Mouse (Mus musculus): ENCODE data around the gene Rbm20.

Rbm20 gene

GRCm38 (mm10) chr19:53877779-53878178, 200.7 kb downstream of the Rbm20 start:
- DNase-seq (ENCODE audit: low spot score in 2 of 2) = no peak

GRCm38 (mm10) chr19:53880460-53880859, 203.4 kb downstream of the Rbm20 start:
- no peak for DNase-seq (ENCODE audit: low spot score in 2 of 2)

GRCm38 (mm10) chr19:53881786-53882185, 204.7 kb downstream of the Rbm20 start:
- no peak for DNase-seq (ENCODE audit: low spot score in 2 of 2)

DNA sequence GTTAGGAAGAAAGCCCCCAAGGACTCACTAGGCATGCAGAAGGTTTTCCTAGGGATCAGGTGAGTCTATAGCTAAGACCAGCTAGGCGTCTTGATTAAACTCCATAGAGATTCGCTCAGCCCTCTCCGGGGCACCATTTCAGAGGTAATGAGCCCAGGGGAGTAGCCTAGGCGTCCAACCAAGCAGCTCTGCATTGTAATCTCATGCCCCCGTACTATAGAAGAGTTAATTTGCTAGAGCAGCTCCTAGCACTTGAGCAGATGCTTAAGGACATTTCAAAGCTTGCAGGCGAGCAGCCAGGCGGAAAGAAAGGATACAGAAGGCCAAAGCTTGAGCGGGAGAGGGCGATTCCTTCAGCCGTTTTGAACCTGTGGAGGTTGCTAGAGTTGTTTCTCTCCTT, 208.3 kb downstream of the Rbm20 start:
- DNase-seq (ENCODE audit: low spot score in 2 of 2) = no peak

DNA sequence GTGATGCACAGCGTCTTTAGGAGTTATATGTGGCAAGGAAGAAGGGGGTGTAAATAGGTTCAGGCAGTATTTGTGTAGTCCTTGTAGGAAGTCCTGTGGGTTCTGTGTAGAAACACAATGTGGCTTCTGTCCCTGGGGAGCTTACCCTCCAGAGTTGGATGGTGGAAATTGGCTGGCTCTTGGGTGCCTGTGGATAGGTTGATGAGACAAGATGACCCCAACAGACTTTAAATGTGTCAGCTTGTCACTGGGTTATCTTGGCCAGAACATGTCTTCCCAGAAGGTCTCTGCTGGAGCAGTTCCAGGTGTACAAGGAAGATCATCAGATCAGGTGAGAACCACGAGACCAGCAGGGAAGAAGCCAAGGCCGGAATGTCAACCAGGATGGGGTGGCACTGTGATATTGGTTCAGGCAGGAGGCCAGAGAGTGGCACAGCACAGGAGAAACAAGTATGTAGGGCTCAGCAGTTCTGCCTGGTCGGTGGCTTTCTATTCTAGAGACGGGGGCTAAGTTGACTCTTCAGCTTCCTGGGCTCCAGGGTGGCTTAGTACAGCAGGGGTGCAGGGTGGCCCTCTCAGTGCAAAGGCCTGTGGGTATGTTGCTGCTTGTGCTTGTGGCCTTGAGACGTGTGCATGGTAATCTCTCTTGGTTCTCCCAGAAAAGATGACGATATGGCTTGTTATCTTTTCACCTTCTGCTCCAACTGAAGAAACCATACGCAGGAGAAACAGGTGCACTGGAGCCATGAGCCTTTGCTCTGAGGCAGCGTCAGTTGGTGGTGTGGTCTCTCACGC, 209.7 kb downstream of the Rbm20 start:
- no peak for DNase-seq (ENCODE audit: low spot score in 2 of 2)

GRCm38 (mm10) chr19:53887822-53888221, 210.7 kb downstream of the Rbm20 start:
- DNase-seq (ENCODE audit: low spot score in 2 of 2) = no peak

- no peak for DNase-seq (ENCODE audit: low spot score in 2 of 2)
Measured at GRCm38 (mm10) chr19:53888331-53888730, 211.2 kb downstream of the Rbm20 start.

DNA sequence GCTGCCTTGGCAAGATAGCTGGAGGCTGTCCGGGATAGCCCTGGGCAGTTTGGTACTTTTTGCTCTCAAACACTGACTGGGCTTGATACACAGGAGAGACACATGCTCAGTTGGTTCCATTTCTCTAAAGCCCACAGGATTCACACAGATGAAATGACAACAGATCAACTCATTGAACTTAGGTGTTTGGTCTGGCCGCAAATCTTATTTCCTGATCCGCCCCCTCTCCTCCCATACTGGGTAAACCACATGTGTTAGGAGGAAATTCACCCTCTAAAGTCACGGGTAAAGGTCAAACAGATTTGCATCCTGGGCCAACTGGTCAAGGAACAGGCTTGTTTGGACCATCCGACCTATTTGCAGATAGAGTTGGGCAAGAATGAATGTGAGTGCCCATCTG, 212.4 kb downstream of the Rbm20 start:
- DNase-seq (ENCODE audit: low spot score in 2 of 2) = no peak

- no peak for DNase-seq (ENCODE audit: low spot score in 2 of 2)
Measured at GRCm38 (mm10) chr19:53890274-53890673, 213.2 kb downstream of the Rbm20 start.

DNA sequence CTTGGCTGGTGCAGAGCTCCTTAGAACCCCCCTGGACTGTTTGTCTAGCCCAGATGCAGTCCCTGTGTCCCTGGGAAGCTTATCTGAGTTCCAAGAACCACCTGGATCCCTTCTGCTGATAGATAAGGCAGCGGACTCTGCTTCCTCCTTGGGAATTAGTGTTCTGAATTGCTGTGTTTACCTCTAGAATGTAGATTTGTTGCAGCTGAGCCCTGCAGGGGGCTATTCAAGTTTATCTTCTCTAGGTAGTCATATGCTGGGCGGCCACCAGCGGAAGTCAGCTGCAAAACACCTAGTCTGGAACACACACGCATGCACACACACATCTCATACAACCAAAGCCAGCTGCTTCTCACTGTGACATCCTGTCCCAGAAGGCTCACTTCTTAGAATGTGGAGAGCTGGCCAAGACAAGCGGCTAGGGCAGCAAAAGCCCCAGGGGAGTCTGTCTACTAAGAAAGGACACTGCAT, 213.7 kb downstream of the Rbm20 start:
- DNase-seq (ENCODE audit: low spot score in 2 of 2) = no peak

DNA sequence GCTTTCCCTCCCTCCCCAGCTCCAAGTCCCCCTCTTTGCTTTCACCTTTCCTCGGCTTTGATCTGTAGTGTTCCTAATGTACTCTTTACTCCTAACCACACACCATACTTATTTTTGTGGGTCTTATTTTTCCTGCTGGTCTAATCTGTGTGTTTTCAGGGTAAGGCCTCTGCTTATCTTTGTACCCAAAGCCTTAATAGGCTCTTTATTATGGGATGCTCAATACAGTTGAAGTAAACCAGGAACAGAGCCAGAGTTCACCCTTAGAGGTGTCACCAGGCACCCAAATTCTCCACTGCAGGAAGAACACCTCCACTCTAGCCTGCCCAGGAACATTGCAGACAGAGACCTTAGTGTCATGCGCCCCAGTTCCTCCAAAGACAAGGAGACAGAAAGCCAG, 214.5 kb downstream of the Rbm20 start:
- DNase-seq (ENCODE audit: low spot score in 2 of 2) = no peak

GRCm38 (mm10) chr19:53892061-53892460, 215.0 kb downstream of the Rbm20 start, which contains the start of gene Pdcd4:
Gene Pdcd4, plus strand, starts transcription at chr19:53892231.
- no peak for DNase-seq (ENCODE audit: low spot score in 2 of 2)

DNA sequence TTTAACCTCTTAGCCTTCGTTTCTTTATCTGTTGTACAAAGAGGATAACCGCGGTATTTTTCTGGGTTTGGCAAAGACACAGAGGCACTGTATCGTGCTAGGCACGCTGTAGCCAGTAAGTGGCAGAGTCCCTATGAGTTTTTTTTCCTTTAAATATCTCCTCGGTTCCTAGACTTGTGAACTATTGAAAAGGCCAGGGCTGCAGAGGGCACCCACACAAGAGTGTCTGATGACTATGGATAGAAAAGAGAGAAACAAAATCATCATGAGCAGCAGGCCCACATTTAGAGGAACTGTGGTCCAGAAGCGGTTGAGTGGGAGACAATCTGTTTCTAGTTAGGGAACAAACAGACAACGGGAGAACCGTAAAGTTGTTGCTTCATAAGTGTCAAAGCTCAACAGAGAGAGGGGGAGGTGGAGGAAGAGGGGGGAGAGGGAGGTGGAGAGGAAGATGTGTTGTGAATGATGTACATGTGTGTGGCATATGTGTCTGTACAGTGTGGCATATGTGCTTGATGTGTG, 215.8 kb downstream of the Rbm20 start:
- DNase-seq (ENCODE audit: low spot score in 2 of 2) = no peak

DNA sequence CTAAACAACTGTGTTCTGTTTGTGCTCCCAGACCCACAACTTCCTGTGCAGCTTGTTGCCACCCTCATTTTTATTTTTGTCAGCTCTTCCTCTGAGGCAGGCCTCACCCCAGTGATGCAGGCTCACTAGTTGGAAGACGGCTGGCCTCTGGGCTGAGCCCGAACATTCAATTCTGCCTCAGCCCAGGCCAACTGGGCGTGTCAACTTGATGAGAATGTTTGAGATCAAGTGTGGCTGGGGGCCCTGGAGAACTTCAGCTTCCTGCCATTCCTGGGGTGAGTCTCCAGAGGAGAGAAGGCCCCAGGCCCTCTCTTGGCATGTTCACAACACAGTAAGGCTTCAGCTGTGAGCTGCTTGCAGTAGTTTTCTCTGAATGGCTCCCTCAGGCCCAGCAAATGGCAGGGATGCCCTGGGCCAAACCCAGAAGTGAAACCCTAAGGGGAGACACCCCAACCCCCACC, 216.6 kb downstream of the Rbm20 start:
- DNase-seq (ENCODE audit: low spot score in 2 of 2) = no peak

DNA sequence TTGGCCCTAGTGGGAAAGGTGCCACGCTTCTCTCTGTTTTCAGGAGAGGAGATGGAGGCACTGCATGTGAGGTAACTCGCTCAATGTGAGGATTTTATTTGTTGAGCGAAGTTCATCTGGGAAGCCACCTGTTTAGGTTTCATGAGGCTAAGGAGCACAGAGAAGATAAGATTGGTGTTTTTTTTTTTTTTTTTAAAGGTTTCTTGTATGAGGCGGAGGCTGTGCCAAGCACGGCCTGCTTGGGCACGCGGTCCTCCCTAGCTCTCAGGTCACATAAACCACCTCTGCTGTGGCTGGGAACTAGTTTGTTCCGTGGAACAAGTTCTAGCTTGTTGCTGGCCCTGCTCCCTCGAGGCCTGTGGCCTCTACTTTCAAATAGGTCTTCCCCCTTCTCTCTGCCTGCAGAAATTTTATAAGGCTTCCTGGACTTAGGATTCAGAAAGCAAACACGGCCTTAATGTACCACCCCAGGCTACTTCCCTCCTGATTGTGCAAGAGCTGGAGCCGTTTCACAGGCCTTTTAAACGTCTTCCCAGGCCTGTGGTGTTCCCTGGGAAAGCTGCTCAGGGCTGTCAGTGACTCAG, 217.5 kb downstream of the Rbm20 start:
- no peak for DNase-seq (ENCODE audit: low spot score in 2 of 2)

GRCm38 (mm10) chr19:53898046-53898445, 220.9 kb downstream of the Rbm20 start:
- DNase-seq (ENCODE audit: low spot score in 2 of 2) = no peak

GRCm38 (mm10) chr19:53898498-53898897, 221.4 kb downstream of the Rbm20 start:
- no peak for DNase-seq (ENCODE audit: low spot score in 2 of 2)

DNA sequence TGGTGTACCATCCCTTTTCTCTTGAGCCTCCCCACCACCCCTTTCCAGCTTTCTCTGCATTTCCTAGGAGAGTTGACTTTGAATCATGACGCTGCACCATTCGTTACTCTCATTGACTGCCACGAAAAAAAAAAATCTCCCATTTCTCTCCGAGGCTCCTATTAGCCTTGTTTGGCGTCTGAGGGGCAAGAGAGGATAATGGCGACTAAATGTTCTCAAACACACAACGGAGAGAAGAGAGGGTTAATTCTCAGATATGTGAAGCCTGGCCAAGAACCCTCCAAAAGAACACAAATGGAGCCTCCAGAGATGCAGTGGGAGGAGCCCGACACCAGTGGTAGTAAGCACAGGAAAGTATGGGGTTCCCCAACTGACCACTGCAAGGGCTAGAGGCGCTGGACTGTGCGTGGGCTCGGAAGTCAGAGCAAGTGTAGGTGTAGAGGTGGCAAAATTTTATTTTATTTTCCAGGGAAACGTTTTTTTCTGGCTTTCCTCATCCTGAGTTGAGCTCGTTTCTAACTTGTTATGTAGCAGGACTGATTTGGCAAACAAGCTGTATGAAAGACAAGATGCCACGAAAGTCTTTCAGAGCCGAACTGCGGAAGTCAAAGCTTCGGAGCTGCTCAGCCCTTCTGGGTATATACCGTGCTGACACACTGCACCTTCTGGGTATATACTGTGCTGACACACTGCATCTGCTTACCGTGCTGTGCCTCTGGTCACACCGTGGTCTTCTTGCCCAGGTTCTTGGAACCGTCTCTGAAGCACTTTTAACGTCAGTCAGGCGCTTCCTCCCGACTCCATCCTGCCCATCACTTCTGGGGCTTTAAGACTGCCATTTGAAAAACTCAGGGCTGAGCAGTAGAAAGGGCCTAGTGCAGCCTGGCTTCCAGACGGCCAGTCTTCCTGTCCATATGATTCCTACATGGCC, 222.1 kb downstream of the Rbm20 start:
- DNase-seq (ENCODE audit: low spot score in 2 of 2) = no peak

DNA sequence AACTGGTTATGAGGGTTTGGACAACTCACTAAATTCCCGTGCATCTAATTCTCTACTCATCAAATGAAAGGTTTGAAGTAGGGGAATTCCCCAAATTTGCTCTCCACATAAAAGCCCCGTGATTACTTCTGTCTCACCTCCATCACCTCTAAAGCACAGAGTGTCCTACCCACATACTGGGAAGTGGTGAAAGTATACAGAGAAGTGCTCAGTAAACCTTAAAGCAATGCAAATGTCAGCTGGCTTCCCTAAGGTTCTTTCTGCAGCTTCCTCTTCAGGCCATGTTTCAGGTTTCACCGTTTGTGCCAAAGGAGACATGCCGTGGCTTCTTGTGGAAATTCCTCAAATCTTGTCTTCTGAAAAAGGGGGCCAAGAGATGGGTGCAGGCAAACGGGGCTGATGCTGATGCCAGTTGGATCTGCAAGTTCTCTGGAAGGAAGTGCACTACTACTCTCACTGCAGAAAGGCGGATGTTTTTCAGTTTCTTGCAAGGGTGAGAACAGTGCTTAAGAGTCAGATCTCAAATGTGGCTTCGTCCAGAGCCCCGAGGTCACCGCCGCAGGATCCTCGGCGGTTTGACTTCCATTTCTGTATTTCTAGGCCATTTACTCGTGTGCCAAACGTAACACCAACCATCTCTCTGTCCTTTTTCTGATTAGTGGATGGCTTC, 223.0 kb downstream of the Rbm20 start:
- no peak for DNase-seq (ENCODE audit: low spot score in 2 of 2)

DNA sequence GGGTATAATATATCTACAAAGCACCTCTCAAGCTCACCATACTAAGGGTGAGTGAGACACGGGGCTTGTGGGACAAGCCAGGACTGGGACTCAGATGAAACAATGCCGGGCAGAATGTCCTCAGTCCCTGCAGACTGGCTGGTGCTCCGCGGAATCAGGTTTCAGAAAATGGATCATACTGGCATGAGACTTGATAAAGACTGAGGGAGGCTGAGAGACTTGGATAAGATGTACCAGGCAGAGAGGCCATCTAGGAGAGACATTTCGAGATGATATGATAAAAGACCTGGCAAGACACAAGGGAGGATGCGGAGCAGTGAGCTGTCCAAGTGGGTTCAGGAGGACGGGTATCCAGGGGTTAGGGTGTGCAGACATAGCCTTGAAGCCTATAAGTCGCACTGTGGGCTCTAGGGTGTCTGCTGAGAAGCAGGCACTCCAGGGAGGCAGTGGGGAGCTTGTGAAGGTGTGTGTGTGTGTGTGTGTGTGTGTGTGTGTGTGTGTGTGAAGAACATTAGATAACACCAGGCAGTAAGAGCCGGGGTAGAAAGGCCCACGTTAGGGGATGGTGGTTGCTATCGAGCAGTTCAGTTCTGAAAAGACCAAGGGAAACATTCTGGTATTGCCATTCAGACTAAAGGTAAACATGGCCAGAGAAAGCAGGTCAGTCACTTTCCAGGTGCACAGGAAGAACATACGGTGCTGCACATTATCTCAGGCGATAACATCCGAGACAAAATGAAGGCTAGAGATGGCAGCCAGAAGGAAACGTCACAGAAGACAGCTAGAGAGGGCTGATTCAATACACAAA, 225.0 kb downstream of the Rbm20 start:
- no peak for DNase-seq (ENCODE audit: low spot score in 2 of 2)
